Mouse (Mus musculus) liver, embryonic 14.5 days (tissue): ENCODE measurements around the gene Ttll13.

Source experiments
- CTCF ChIP-seq: IDR thresholded peaks from 2 replicates; pipeline ENCODE4 v1.5.1; 2016; ENCODE audit warnings: antibody characterized with exemption, low read depth, control low read depth
- EP300 ChIP-seq: IDR thresholded peaks from 2 replicates; pipeline ENCODE4 v1.6.1; 2016; ENCODE audit warnings: antibody characterized with exemption, low read depth

DNA sequence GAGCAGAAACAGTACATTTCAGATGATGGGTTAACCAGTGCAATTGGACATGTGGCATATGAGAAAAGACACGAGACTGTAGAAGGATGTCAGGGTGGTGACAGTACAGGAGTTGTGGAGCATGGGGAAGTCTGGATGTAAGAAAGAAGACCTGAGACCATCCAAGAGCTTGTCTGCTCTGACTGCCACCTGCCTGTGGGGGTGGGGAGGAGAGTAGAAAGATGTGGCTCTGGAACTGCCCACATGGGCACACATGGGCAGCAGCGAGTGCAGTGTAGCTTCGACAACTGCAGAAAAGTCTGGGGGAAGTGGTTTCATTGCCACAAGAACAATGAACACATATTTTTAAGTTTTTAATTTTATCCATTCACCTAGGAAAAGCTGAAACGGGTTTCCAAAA is 48.8 kb upstream of the Ttll13 start:
- peak; percentile 48 for TF ChIP-seq CTCF
- 0 out of 2 replicates have a peak, but pooled peaks have one; percentile 12 for TF ChIP-seq EP300
